Mouse (Mus musculus): ENCODE measurements around the gene Spice1. TPM values are rescaled to one million over a fixed set of nuclear protein-coding genes. Genes with fewer than 3 reads are reported as not detected.

Gene Spice1
- 10 to 100 TPM; 31.2 to 37.0 TPM for polyA plus RNA-seq (2017; shearing (Covaris generic))

DNA sequence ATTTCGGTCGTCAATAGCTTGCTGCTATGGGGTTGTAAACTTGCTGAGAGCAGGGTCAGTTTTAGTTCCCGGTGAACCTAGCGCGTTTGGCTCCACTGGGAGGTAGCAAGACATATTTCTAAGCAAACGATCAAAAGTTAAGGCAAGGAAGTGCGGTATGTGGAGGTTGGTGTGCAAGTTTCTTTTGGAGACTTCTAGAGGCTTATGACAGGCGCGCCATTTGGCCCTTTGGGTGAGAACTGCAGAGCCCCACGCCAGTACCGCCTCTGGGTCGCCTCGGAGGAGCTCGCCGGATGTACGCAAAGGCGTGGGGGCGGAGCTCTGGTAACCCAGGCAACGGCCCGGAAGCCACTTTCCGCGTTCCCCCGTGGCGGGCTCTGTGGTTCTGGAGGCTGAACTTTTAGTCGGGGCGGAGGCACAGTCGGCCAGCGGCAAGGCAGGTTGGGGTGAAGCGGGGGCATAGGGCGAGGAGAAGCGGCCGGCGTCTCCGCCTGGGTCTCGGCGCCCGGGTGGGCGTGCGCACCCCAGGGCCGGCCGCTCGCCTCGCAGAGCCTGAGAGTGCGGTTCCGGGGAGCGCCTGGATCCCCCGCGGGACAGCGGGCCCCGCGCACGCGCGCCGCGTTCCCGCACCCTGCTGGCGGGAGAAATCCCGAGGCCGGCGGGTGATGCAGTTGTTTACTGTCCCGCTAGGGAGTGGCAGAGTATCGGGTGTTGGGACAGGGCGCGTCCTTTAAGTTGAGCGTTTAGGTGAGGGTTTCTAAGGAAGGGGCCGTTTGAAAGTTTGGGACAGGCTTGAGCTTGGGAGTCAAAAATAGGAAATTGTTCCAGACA lies at the start of gene Spice1:
Gene Spice1 (plus strand): TSS at position 51 of the 831 bp plus-strand sequence.
- peak; percentile 98 for ATAC-seq

DNA sequence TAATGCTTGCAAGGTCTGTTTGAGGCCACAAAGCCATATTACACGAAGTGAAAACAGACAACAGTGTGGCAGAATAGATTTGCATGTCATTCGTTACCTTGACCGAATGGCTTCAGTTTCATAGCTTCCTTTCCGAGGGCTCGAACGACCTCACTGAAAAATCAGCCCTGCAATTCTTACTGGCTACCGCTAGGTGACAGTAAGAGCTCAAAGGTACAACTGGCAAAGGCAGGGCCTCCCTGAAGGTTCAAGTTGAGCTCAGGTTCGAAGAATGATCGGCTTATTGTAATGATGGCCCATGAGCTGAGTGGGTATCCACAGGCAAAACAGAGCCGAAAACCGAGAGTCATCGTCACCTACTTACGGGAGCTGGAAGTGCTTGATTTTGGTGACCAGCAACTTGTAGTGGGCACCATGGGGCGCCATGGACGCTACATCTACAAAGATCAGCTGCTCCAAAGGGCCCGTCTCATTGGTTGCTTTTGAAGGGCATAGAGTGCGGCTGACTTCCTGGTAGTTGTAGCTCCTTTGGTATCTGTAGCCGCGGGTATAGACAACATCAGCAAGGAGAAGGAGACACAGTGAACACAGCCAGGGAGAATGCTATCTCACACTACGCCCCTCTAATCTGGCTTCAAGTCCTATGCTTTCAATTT lies 47.4 kb upstream of the Spice1 start:
- peak; percentile 70 for ATAC-seq

DNA sequence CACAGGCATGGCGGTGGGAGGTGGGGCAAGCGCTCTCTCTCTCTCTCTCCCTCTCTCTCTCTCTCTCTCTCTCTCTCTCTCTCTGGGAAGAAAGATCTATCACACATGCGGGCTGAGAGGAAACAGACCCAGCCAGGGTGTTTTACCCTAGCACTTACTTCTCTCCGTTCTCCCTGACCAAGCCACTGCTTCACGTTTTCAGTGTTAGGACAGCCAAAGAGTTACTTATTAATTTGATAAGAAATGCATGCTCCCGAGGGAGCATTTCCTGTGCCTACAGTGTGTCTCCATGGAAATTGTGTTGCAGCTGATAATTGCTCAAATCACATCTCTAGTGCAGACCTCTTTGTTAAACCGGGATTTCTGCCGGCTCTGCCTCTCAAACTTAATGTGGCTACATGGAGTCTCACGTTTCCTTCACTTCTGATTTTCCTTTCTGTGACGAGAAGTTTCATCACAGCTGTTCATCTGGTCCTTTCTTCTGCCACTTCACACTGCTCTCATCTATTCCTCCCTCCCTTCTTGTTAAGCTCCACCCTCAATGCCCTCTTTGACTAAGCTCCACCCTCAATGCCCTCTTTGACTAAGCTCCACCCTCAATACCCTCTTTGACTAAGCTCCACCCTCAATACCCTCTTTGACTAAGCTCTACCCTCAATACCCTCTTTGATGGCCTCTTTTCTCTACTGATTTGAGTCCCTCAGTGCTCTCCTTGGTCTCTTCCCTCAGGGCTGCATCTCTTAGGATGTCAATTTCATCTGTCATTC lies 44.6 kb upstream of the Spice1 start:
- ATAC-seq = no peak

DNA sequence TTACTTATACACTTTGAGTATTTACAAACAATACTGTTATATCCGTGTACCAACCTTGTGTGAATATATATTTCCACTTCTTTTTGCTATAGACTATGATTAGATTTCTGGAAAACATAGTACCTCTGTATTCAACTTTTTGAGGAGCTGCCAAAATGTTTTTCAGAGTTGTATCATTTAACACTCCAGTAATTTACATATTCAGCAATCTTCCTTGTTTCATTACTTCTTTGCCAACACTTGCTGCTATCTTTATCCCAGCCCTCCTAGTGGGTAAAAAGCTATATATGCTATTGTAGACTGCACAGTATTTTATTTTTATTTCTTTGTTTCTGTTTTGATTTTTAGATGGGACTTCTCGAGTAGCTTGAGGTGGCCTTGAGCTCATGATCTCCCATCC lies 43.1 kb upstream of the Spice1 start:
- ATAC-seq = no peak

DNA sequence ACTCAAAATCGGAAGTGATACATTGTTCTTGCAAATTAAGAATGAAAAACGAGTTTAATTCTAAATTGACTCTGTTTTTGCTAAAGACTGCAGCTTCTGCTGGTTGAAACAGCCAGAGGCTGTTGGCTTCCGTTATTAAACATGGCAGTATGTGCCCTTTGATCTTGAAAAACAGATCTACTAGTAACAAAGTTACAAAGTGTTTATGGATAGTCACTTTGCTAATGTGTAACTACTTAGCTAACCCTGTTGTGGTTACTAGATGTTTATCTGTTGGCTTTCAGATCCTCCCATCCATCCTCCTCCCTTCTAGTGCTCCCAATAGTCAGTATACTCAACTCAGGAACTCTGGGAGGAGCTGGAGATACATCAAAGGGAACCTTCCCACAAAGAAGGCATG lies 41.3 kb upstream of the Spice1 start:
- ATAC-seq = peak; percentile 43

DNA sequence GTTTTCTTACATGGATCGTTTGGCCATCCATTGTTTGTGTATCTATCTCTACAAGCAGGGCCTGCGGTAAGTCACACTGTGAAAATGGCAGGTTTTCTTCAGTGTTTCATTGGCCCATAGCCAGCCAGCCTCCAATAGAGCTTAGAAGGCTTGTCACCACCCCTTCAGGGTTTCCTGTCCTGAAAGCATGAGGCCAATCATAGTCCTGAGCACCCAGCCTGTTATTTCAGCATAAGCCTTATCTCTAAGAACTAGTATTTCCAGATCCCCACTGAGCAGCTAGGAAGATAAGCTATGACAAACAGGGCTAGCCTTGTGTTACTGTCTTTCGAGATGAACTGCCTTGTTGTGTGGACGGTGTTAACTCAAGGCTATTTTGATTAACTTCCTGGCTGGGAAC lies 33.5 kb upstream of the Spice1 start:
- peak; percentile 93 for ATAC-seq

DNA sequence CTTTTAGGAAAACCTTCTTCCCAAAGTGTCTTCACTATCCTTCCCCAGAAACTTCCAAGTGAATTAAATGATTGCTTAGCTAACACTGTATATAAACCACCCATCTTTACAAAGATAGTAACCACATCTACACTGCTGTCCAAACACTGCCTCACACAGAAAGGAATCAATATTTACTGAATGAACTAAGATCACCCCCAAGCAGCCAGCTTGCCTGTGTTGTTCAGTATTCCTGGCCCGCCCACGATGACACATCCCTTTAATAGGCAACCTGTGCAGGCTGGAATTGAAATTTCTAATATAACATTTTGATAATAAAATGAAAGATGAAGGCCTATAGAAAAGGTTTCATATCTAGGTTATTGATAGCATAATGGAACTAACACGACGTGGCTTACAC lies 30.6 kb upstream of the Spice1 start:
- ATAC-seq = no peak

DNA sequence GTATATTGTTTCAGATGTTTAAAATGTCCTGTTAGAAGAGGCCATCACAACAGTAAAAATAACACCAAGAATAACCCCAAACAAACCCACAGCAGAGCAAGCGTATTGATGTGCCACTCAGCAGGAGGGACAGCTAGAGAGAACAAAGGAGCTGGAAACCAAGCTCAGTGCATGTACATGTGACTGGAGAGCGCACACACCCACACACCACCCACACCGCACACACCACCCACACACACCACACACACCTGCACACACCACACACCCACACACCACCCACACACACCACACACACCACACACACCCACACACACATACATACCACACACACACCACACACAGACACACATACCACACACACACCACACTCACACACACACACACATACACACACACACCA lies 26.7 kb upstream of the Spice1 start:
- peak; percentile 43 for ATAC-seq

DNA sequence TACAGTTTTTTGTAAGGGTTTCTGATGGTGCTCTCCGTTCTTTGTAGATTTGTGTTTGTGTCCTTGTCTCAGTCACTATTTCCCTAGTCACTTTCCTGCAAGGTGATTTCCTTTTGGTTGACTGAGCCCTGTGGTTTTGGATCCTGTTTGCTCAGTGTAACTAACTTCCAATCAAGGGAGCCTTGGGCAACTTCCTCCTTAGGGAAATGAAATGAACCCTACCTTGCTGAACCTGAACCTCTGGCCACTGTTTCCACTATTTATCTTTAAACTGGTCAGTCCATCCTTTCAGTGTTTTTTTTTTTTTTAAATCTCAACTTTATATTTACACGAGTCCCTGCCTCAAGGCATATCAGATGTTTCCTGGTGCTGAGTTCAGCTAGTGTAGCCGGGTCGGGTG lies 18.3 kb upstream of the Spice1 start:
- no peak for ATAC-seq

DNA sequence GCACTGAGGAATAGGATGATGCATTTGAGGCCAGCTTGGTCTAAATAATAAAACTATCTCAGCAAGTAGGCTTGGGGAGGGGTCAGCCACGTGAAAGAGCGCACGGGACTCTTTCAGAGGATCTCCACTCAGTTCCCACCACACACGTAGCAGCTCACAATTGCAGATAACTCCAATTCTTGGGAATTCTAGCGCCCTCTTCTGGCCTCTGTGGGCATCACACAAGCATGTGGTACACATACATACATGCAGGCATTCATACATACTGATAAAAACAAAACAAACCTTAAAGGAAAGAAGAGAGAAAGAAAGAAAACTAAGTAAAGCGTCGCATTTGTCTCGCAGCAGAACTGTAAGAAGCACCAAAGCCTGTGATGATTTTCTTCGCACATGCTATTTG lies 16.3 kb upstream of the Spice1 start:
- no peak for ATAC-seq

DNA sequence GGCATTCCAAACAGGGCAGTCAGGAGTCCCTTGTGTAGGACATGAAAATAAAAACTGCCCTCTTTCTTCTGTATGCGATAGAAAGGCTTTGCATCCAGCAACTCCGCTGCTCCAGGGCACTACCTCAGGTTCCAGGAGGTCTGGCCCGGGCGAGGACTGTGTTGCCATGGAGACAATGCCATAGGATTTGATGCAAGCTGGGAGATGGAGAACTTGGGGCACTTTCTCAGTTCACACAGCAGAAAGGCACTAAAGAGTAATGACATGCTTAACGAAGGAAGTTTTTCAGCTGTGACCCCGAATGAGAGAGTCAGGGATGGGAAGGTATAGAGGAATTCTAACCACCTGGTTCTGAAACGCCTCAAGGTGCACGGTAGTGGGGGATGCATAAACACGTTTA lies 15.8 kb upstream of the Spice1 start:
- ATAC-seq = no peak

DNA sequence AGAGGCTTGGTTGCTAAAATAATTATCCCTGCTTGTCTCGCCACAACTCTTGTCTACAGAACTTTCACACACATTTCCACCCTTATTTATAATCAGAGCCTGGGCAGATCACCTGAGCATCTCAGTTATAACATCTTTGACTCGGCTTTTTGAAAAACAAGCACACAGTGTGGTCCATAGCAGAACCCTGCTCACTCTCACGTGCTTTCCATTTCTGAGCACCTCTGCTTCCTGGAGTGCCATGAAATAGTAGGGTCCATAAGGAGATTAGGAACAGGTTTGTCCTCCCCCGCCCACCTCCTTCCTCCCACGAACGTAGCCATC lies 15.3 kb upstream of the Spice1 start:
- ATAC-seq = no peak

DNA sequence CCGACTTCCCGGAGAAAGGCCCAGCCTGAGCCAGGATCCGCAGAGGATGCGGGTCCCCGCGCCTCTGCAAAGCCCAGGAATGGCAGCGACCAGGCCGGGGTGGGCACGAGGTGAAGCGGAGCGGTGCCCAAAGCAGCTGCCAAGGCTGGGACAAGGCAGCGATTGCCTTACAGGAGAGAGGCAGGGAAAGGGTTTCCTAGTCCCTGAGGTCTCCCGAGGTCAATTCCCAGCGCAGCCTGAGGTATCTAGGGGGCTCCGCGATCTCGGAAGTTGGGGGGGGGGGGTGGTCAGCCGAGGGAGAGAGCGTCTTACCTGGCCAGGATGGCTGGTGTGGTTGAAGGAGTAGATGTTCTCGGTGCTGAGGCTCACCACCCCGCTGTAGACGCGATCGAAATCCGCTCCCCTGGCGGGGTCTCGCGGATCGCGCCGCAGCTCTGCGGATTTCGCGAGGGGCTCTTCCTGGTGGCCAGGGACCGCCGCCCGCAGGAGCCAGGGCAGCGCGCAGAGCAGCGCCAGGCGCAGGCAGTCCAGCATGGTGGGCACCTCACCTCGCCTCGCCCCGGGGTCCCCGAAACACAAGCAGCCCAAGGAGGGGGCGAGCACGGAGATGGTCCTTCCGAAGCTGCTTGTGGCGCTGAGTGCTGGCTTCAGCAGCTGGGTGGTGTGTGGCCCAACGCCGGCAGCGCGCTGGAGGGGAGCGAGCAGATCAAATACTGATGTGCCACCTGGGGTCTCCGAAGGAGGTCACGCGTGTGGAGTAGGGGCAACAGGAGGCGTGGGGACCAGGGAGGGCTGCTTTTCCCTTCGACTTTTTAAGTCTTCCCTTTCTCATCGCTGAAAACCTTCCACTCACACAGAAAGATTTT lies 14.7 kb upstream of the Spice1 start:
- peak; percentile 42 for ATAC-seq

DNA sequence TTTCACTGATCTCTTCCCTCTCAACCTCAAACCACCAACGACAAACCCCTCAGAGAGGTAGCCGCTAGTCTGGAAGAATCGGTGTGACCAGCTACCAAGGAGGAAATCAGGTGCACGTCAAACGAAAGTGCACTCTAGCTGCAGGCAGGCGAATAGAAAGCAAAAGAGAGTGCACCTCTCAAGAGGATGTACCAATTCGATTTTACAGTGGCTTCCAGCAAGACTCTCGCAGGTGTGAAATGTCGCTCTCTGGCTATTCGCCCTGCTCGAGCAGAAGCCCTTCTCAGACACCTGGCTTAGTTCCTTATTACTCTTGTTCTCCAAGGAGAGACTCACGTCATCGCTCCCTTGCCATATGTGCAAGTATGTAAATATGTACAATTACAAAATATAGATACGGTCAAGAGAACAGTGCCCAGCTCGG lies 14.0 kb upstream of the Spice1 start, which contains the start of gene Sidt1:
Gene Sidt1 (minus strand): TSS at position 336 of the 424 bp plus-strand sequence.
- ATAC-seq = peak; percentile 90

DNA sequence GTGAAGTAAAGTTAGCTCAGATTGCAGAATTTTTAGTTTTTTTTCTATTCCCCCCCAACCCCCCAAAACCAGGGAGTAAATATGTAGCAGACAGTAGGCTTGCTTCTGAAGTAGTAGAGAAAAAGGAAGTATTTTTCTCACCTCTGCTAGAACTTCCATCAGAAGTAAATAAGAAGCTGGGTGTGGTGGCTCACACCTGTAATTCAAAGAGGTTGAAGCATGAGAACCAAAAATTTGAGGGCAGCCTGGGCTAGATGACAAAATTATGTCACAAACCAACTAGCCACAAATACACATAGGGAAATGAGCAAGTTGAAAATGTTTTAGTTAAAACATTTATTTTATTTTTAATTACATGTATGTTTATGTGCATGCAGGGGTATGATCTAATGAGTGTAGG lies 9.4 kb upstream of the Spice1 start:
- ATAC-seq = no peak

DNA sequence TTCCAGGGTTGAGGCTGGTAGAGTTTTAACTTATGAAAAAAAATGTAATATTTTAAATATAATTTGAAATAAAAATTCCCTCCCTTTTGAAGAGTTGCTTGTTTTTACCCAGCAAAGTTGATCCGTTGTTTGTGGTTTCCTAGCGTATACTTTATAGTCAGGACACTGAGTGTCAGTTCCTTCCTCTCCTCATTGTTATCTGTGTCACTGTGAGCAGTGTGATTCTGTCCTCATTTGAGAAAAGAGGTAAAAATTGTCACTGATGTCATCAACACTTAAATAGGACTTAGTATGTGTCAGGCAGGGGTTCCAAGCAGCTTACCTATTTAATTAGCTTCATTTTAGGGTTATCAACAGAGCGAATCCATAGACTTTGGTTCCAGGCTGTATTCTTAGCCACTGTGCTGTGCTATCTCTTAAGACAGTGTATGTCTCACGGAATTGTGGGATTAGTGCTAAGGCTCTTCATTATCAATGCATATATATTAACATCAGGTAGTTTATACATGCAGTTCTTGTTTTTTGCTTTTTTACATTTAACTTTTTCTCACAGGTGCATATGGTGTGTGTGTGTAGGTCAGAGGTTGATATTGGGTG lies 3.0 kb downstream of the Spice1 start:
- no peak for ATAC-seq

DNA sequence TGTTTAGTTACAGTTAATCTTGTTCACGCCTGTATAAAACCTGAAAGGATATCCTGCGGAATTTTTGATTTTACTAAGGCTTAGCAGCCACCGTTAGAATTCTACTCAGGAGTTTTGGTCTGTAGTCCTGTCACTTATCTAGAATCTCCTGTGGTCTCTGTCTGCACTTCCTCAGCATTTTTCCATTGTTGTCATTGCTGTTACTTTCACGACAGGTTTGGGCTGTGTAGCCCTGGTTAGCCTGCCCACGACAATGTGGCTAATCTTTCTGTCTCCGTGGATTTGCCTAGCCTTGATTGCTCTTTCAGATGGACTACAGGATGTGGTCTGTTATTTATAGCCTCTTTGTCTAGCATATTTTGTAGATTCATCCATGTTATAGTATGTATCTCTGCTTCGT lies 9.4 kb downstream of the Spice1 start:
- peak; percentile 22 for ATAC-seq

DNA sequence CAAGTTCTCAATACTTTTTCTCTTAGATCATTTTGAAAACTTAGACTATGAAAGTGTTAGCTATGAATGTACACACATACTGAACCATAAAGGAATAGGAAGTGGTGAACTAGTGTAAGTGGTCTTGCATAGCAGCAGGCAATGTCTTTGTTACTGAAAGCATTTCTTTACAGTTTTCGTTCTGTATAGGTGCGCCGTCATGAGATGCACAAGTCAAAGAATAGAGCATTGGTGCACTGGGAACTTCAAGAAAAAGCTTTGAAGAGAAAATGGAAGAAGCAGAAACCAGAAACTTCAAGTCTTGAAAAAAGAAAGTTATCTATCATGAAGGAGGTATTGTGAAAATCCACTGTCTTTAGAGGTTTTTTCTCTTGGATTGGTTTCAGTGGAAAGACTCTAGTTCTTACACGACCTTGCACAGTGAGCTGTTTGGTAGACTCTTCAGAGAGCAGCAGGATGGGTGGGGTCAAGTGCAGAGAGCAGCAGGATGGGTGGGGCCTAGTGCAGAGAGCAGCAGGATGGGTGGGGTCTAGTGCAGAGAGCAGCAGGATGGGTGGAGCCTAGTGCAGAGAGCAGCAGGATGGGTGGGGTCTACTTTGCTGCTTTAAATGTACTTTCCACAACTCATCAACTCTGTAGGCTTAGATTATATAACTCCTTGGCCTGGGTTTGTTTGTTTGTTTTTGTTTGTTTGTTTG lies 10.8 kb downstream of the Spice1 start:
- ATAC-seq = peak; percentile 90

DNA sequence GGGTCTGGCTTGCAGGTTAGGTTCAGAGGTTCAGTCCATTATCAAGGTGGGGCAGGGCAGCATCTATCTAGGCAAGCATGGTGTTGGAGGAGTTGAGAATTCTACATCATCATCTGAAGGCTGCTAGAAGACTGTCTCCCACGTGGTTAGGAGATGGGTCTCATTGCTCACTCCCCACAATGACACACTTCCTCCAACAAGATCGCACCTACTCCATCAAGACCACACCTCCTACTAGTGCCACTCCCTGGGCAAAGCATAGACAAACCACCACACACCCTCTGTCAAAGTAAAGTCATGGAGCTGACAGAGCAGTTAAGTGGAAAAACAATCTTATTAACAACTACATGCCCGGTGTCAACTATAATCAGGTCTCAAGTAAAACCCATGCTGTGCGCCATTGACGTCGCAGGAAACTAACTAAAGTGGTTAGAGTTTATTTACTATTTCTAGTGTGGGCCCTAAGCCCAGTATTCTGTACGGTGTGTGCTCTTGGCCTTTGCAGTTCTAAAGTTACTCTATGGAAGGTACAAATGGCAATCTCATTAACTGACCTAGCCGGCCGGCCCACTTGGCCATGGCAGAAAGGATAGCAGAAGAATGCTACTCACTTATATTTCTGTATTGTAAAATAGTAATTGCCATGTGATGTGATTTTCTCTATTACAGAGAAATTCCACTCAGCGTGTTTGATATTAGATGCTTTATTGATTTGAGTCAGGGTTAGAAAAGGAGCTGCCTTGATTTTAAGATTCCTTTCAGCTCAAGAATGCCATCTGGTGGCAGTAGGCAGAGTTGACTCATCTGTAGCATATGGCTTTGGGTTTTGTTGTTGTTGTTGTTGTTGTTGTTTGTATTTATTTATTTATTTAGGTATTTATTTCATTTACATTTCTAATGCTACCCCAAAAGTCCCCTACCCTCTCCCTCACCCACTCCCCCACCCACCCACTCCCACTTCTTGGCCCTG lies 15.3 kb downstream of the Spice1 start:
- ATAC-seq = peak; percentile 56

DNA sequence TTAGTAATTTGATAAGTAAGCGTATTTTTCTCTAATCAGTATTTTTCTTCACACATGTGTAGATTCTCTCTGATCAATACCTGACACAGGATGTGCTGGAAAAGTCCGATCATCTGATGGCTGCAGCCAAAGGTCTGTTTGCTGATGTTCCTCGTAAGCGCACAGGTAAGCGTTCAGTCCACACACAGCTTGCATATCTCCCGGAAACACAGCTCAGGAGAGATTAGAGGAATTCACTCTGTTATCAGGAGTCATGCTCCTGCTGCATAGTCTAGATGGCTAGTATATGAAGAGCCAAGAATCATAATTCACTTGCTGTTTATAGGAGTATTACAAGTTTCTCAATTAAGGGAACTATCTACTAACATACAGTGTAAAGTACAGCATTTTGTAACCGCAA lies 18.6 kb downstream of the Spice1 start:
- no peak for ATAC-seq

Data from CD4-positive, CD25-positive, alpha-beta regulatory T cell, adult 4 months (primary cell).